Mouse (Mus musculus): ENCODE results near the gene Rab8b. TPM values are rescaled to one million over a fixed set of nuclear protein-coding genes. Genes with fewer than 3 reads are reported as not detected.

The Rab8b gene
- 20.8 and 27.6 TPM in 2 replicates for polyA plus RNA-seq (2014; fragmentation: Nextera tagmentation; extraction: Ambion mirVana)

DNA sequence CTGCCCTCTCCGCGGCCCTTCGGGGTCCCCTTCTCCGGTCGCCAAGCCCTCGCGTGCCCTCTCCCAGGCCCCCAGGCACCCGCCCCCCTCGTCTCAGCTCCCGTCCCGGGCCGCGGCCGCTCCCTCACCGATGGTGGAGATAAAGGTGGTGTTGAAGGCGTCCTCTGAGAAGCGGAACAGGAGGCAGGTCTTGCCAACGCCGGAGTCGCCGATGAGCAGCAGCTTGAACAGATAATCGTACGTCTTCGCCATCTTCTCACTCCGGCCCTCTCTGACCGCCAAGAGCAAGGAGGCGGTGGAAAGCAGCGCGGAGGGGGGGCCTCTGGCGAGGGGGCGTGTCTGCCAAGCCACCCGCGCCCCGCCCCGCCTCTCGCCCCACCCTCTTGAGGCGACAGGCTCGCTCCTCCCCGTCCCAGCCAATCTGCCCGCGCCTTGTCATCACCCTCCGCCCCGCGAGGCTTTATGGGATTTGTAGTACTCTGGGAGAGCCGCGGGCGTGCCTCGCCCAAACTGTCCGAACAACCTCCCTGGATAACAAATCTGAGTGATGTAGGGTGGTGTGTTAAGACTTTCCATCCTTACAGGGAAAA, at the start of gene Rab8b:
Gene Rab8b, minus strand, starts transcription at position 306 of the 590 bp plus-strand sequence.
- no peaks in the 10 kb centered on the region for H3K9me3 ChIP-seq (ENCODE audit: control insufficient read depth, low read length)
- WGBS, result under 1% methylated on average over 49 of the region's 49 CpGs
- H3K27ac ChIP-seq (replicated peaks; ENCODE audit: low read depth, low read length), result peak within 1 kb of the TSS; percentile 89
- peak; percentile 99 for DNase-seq
- peaks cover 12% of the 10 kb centered on the region for H3K4me1 ChIP-seq (ENCODE audit: control insufficient read depth, insufficient read depth, low read length)
- peak within 1 kb of the TSS; percentile 79 for H3K4me2 ChIP-seq (ENCODE audit: low read length)
- ATAC-seq (ENCODE audit: low FRiP score, low TSS enrichment), result peak; percentile 99
- H3K4me3 ChIP-seq (replicated peaks; ENCODE audit: low read depth, low read length), result peak within 1 kb of the TSS; percentile 93
- H3K36me3 ChIP-seq (ENCODE audit: control insufficient read depth, insufficient read depth, low read length), result no peaks in the 10 kb centered on the region
- peak within 1 kb of the TSS; percentile 93 for H3K9ac ChIP-seq (replicated peaks; ENCODE audit: low read length)
- H3K27me3 ChIP-seq (ENCODE audit: control insufficient read depth, insufficient read depth, low read length), result no peaks in the 10 kb centered on the region

DNA sequence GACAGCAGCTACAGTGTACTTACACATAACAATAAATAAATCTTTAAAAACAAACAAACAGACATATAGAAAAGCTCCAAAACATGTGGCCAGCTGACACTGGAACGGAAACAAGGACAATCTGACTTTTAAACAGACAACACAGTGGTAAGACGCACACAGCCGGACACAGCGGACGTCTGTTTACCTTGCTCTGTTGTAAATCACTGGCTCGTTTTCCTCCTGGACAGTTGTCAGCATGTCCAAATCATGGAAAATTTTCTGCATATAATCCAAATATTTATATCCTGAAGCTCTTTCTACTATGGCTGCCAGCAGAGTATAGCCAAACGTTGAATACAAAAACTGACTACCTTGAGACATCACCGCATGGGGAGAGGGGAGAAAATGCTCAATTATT, 48.0 kb upstream of the Rab8b start:
- DNase-seq (no peak), ATAC-seq (ENCODE audit: low FRiP score, low TSS enrichment) (no peak)
- Histone ChIP-seq H3K4me3 (replicated peaks; ENCODE audit: low read depth, low read length) (no peak overlapping the region), H3K36me3 (ENCODE audit: control insufficient read depth, insufficient read depth, low read length) (peaks cover 21% of the 10 kb centered on the region), H3K9ac (replicated peaks; ENCODE audit: low read length) (no peak overlapping the region), H3K4me1 (ENCODE audit: control insufficient read depth, insufficient read depth, low read length) (no peaks in the 10 kb centered on the region), H3K27ac (replicated peaks; ENCODE audit: low read depth, low read length) (no peak overlapping the region), H3K27me3 (ENCODE audit: control insufficient read depth, insufficient read depth, low read length) (no peaks in the 10 kb centered on the region), H3K9me3 (ENCODE audit: control insufficient read depth, low read length) (no peaks in the 10 kb centered on the region), H3K4me2 (ENCODE audit: low read length) (no peak overlapping the region)
- 90% methylated on average over 8 of the region's 8 CpGs for WGBS

DNA sequence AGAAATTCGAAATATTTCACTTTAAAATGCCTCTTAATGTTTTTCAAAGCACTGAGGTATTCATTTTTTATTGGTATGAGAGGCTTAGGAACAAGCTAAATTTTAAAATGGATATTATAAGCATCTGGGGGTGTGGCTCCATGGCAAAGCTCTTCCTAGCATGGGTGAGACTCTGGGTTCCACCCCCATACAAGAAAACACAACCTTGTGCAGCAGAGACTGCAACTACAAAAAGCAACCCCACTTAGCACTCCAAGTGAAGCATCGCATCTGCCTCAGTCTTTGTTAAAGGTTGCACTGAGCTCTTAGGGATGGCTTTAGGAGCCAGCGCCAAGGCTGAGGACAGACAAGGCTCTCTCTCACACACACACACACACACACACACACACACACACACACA, 42.0 kb upstream of the Rab8b start:
- no peak for DNase-seq
- Histone ChIP-seq H3K27ac (replicated peaks; ENCODE audit: low read depth, low read length) (no peak overlapping the region), H3K4me3 (replicated peaks; ENCODE audit: low read depth, low read length) (no peak overlapping the region), H3K36me3 (ENCODE audit: control insufficient read depth, insufficient read depth, low read length) (no peaks in the 10 kb centered on the region), H3K4me2 (ENCODE audit: low read length) (no peak overlapping the region), H3K4me1 (ENCODE audit: control insufficient read depth, insufficient read depth, low read length) (no peaks in the 10 kb centered on the region), H3K9me3 (ENCODE audit: control insufficient read depth, low read length) (no peaks in the 10 kb centered on the region), H3K9ac (replicated peaks; ENCODE audit: low read length) (no peak overlapping the region), H3K27me3 (ENCODE audit: control insufficient read depth, insufficient read depth, low read length) (no peaks in the 10 kb centered on the region)
- no peak for ATAC-seq (ENCODE audit: low FRiP score, low TSS enrichment)
- WGBS, result 75% methylated on average over 3 of the region's 3 CpGs

DNA sequence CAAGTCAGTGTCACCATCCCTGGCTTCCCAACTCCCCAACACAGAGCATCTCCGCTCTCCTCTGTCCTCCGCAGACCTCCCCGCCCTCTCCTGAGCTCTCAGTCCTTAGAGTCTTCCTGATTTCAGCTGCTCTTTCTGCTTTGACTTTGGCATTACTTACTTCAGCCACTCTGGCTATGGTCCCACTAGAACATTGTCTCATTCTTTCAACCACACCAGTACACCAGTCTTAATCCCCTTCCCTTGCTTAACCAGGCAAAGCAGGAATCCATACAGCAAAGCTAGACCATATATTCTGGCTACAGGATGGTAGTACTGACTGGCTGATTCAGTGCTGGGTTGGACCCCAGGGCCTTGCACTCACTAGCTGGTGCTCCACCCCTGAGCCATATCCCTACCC, 38.0 kb upstream of the Rab8b start:
- no peak overlapping the region for H3K4me2 ChIP-seq (ENCODE audit: low read length)
- H3K27me3 ChIP-seq (ENCODE audit: control insufficient read depth, insufficient read depth, low read length), result no peaks in the 10 kb centered on the region
- DNase-seq, result no peak
- no peak for ATAC-seq (ENCODE audit: low FRiP score, low TSS enrichment)
- H3K9ac ChIP-seq (replicated peaks; ENCODE audit: low read length), result no peak overlapping the region
- no peaks in the 10 kb centered on the region for H3K9me3 ChIP-seq (ENCODE audit: control insufficient read depth, low read length)
- H3K4me3 ChIP-seq (replicated peaks; ENCODE audit: low read depth, low read length), result no peak overlapping the region
- H3K27ac ChIP-seq (replicated peaks; ENCODE audit: low read depth, low read length), result no peak overlapping the region
- H3K4me1 ChIP-seq (ENCODE audit: control insufficient read depth, insufficient read depth, low read length), result no peaks in the 10 kb centered on the region
- peaks cover 5% of the 10 kb centered on the region; the same call in 1 of the 2 replicates for H3K36me3 ChIP-seq (ENCODE audit: control insufficient read depth, insufficient read depth, low read length)
- WGBS, result 88% methylated on average over 3 of the region's 3 CpGs

DNA sequence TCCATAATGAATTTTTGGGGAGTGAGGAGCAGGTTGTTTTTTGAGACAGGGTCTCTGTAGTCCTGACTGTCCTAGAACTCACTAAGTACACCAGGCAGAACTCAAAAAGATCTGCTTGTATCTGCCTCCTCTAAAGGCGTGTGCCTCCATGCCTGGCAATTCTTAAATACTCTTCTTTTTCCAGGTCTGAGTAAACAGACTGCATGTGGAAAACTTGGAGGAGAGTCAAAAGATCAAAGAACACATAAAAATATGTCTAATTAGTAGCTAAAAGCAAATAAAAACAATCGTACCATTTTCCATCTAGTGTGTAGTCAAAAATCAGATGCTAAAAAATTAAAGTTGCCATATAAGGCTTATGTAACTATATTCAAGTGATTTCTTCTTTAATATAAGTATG, 33.4 kb upstream of the Rab8b start:
- WGBS, result 93% methylated on average over 2 of the region's 2 CpGs
- Histone ChIP-seq H3K9me3 (ENCODE audit: control insufficient read depth, low read length) (no peaks in the 10 kb centered on the region), H3K27me3 (ENCODE audit: control insufficient read depth, insufficient read depth, low read length) (no peaks in the 10 kb centered on the region), H3K4me2 (ENCODE audit: low read length) (no peak overlapping the region), H3K4me3 (replicated peaks; ENCODE audit: low read depth, low read length) (no peak overlapping the region), H3K4me1 (ENCODE audit: control insufficient read depth, insufficient read depth, low read length) (no peaks in the 10 kb centered on the region), H3K27ac (replicated peaks; ENCODE audit: low read depth, low read length) (no peak overlapping the region), H3K36me3 (ENCODE audit: control insufficient read depth, insufficient read depth, low read length) (peaks cover 13% of the 10 kb centered on the region; the same call in 1 of the 2 replicates), H3K9ac (replicated peaks; ENCODE audit: low read length) (no peak overlapping the region)
- ATAC-seq (ENCODE audit: low FRiP score, low TSS enrichment) (no peak), DNase-seq (no peak)

DNA sequence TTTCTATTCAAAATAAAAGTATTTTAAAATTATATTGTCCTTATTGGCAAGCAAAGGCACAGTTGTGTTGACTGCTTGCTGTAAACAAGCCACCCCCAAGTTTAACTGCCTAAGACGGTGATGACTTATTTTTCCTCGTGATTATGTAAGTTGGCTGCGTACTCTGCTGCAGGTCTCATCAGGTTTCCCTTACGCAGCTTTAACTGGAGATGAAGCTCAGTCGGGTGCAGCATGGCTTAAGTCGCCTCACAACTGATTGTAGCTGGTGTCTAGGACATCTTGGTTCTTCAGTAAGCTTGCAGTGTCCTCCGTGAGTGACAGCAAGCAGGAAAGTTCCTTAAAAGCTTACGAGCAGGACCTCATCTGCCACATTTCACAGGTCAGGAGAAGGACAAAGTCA, 32.8 kb upstream of the Rab8b start:
- Histone ChIP-seq H3K4me3 (replicated peaks; ENCODE audit: low read depth, low read length) (no peak overlapping the region), H3K4me2 (ENCODE audit: low read length) (no peak overlapping the region), H3K4me1 (ENCODE audit: control insufficient read depth, insufficient read depth, low read length) (no peaks in the 10 kb centered on the region), H3K36me3 (ENCODE audit: control insufficient read depth, insufficient read depth, low read length) (peaks cover 15% of the 10 kb centered on the region; the same call in 1 of the 2 replicates), H3K9ac (replicated peaks; ENCODE audit: low read length) (no peak overlapping the region), H3K9me3 (ENCODE audit: control insufficient read depth, low read length) (no peaks in the 10 kb centered on the region), H3K27me3 (ENCODE audit: control insufficient read depth, insufficient read depth, low read length) (no peaks in the 10 kb centered on the region), H3K27ac (replicated peaks; ENCODE audit: low read depth, low read length) (no peak overlapping the region)
- WGBS, result 85% methylated on average over 8 of the region's 8 CpGs
- ATAC-seq (ENCODE audit: low FRiP score, low TSS enrichment) (no peak), DNase-seq (no peak)

DNA sequence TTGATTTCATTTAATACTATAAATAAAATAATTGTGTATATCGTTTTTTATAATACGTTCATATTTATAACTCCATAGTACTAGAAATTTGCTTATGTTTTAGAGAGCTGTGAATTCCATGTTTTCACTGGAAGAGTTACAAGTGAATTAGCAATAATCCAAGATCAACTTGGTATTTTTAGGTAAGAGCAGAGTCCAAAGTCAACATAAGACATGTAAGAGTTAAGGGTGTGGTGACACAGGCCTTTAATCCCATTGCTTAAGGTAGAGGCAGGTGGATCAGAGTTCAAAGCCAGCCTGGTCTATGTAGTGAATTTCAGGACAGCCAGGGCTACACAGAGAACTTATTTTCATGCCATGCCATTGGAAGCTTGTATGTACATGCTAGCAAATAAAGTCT, 29.0 kb upstream of the Rab8b start:
- H3K27ac ChIP-seq (replicated peaks; ENCODE audit: low read depth, low read length), result no peak overlapping the region
- peaks cover 10% of the 10 kb centered on the region; the same call in 1 of the 2 replicates for H3K36me3 ChIP-seq (ENCODE audit: control insufficient read depth, insufficient read depth, low read length)
- 100% methylated on average over 2 of the region's 2 CpGs for WGBS
- ATAC-seq (ENCODE audit: low FRiP score, low TSS enrichment), result no peak
- no peak overlapping the region for H3K4me2 ChIP-seq (ENCODE audit: low read length)
- H3K9me3 ChIP-seq (ENCODE audit: control insufficient read depth, low read length), result no peaks in the 10 kb centered on the region
- H3K27me3 ChIP-seq (ENCODE audit: control insufficient read depth, insufficient read depth, low read length), result no peaks in the 10 kb centered on the region
- no peak for DNase-seq
- H3K4me3 ChIP-seq (replicated peaks; ENCODE audit: low read depth, low read length), result no peak overlapping the region
- H3K9ac ChIP-seq (replicated peaks; ENCODE audit: low read length), result no peak overlapping the region
- H3K4me1 ChIP-seq (ENCODE audit: control insufficient read depth, insufficient read depth, low read length), result peaks cover 10% of the 10 kb centered on the region; the same call in 1 of the 2 replicates

DNA sequence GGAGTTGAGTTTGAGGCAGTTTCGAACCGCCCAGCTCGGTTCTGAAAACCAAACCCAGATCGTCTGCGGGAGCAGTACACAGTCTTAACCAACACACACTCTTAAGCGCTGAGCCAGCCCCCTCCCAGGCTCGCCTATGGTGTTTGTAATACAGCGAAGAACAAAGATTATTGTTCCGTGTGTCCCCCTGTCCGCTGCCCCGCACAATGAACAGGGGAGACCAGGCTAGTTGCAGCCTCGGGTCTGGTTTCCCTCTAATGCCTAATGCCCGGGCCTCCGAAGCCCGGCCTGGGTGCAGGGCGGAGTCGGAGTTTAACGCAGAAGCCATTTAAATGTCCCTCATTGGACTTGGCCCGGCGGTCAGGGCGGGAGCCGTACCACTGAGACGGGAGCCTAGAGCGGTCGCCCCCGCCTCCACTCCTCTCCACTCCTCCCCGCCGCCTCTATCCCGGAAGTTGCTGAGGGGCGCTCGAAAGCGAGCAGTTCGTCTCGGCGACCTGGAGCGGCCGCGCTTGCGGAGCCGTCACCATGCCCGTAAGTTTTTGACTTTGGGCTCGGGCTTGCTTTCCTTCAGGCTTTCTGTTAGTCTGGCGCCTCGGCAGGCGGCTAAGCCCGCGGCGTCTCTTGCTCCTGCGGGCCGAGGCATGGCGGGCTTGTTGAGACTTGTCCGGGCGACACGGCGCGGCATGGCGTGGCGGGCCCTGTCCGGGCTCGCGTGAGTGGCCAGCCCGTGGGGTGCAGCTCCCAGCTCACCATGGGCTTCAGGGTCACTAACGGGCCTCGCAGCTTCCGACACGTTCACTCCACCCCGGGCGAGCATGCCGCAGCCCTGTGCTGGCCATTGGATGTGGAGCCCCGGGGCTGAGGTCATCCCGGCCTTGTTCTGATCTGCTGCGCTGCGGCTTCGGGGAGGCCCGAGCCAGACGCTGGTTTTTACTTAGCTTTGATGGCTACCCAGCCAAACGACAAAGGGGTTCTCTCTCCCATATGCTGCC, 26.5 kb upstream of the Rab8b start, which contains the start of gene Rps27l:
Gene Rps27l, plus strand, starts transcription at position 440 of the 995 bp plus-strand sequence.
- under 1% methylated on average over 77 of the region's 77 CpGs for WGBS
- H3K9me3 ChIP-seq (ENCODE audit: control insufficient read depth, low read length), result no peaks in the 10 kb centered on the region
- H3K36me3 ChIP-seq (ENCODE audit: control insufficient read depth, insufficient read depth, low read length), result peaks cover 10% of the 10 kb centered on the region; the same call in 1 of the 2 replicates
- peak within 1 kb of the TSS; percentile 86 for H3K9ac ChIP-seq (replicated peaks; ENCODE audit: low read length)
- no peaks in the 10 kb centered on the region for H3K27me3 ChIP-seq (ENCODE audit: control insufficient read depth, insufficient read depth, low read length)
- peak; percentile 99 for ATAC-seq (ENCODE audit: low FRiP score, low TSS enrichment)
- peak within 1 kb of the TSS; percentile 83 for H3K4me2 ChIP-seq (ENCODE audit: low read length)
- H3K27ac ChIP-seq (replicated peaks; ENCODE audit: low read depth, low read length), result peak within 1 kb of the TSS; percentile 93
- peak; percentile 95 for DNase-seq
- H3K4me1 ChIP-seq (ENCODE audit: control insufficient read depth, insufficient read depth, low read length), result peaks cover 10% of the 10 kb centered on the region; the same call in 1 of the 2 replicates
- peak within 1 kb of the TSS; percentile 93 for H3K4me3 ChIP-seq (replicated peaks; ENCODE audit: low read depth, low read length)
